Mouse (Mus musculus) hindbrain, embryonic 14.5 days (tissue): ENCODE data around the gene Pom121. TPM values are rescaled to one million over a fixed set of nuclear protein-coding genes. Genes with fewer than 3 reads are reported as not detected.
"Not testable (repeated sequence)": the region's sequence is repeated elsewhere in the genome, so short reads cannot be mapped to it uniquely, and the experiment has no call there.

Experiments
- ATAC-seq: fragments of 200-750 bp; cut with Nextera tagmentation; 2 replicates; pipeline ENCODE4 v1.8.0; 2017; ENCODE audit warnings: moderate number of reproducible peaks, mild to moderate bottlenecking, moderate TSS enrichment, moderate library complexity; ENCODE audit not compliant: low FRiP score
- DNase-seq: peaks from one replicate; pipeline ENCODE4 v3.0.0-alpha.2; 2015; ENCODE audit warnings: low spot score
- H3K27ac ChIP-seq: fragments of 300-500 bp; sonication (generic); 2 replicates; pipeline ENCODE4 v1.5.1; 2014; ENCODE audit warnings: mild to moderate bottlenecking, moderate library complexity
- H3K27me3 ChIP-seq: fragments of 300-500 bp; sonication (generic); 2 replicates; pipeline ENCODE4 v1.6.1; 2014; ENCODE audit warnings: mild to moderate bottlenecking, low read length, mixed read lengths; ENCODE audit not compliant: control insufficient read depth, insufficient read depth
- H3K36me3 ChIP-seq: fragments of 300-500 bp; sonication (generic); replicated peaks from 2 replicates; pipeline ENCODE4 v1.6.1; 2014; ENCODE audit not compliant: control insufficient read depth, insufficient read depth
- H3K4me1 ChIP-seq: fragments of 300-500 bp; sonication (generic); replicated peaks from 2 replicates; pipeline ENCODE4 v1.6.1; 2014; ENCODE audit warnings: antibody characterized with exemption, low read length, mixed read lengths; ENCODE audit not compliant: control insufficient read depth, insufficient read depth
- H3K4me2 ChIP-seq: fragments of 300-500 bp; sonication (generic); replicated peaks from 2 replicates; pipeline ENCODE4 v1.6.1; 2014; ENCODE audit warnings: mild to moderate bottlenecking, moderate library complexity
- H3K4me3 ChIP-seq: fragments of 300-500 bp; sonication (generic); replicated peaks from 2 replicates; pipeline ENCODE4 v1.5.1; 2014; ENCODE audit warnings: mild to moderate bottlenecking, low read length
- H3K9ac ChIP-seq: fragments of 300-500 bp; sonication (generic); 2 replicates; pipeline ENCODE4 v1.6.1; 2014
- H3K9me3 ChIP-seq: fragments of 300-500 bp; sonication (generic); 2 replicates; pipeline ENCODE4 v1.6.1; 2016; ENCODE audit warnings: low read length; ENCODE audit not compliant: control insufficient read depth
- WGBS: fragments of 180-500 bp; shearing (Covaris S2); extraction: QIAGEN DNeasy Blood & Tissue Kit; methylation state at CpG from one replicate; pipeline ENCODE4 v1.1.7; 2014; 5-methylcytosine and 5-hydroxymethylcytosine counted together
- polyA plus RNA-seq: library from polyadenylated mRNA; unstranded; fragments of >200 nt; fragmentation: Nextera tagmentation; extraction: Ambion mirVana; gene quantifications from 2 replicates; pipeline ENCODE4 v1.2.1, GENCODE M21; 2014

Pom121 gene
- polyA plus RNA-seq, 1 experiment from 2014 or later, result 12.7 TPM

DNA sequence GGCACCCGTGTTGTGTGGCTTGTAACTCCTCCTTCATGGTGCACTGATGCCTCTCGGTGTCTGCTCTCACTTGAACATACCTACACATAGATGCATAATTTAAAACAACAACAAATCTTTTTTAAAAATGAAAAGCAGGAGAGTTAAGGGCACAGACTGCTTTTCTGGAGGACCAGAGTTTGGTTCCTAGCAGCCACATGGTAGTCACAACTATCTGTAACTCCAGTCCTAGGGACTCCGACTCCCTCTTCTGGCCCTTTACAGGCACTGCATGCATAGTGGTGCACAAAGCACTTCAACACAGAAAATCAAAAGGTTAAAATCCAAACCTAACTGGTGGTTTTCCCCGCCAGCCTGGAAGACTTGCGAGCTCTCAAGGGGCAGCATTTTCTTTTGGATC is 20.7 kb downstream of the Pom121 start:
- Histone ChIP-seq H3K4me1 (peaks cover 13% of the 10 kb centered on the region), H3K36me3 (peaks cover 73% of the 10 kb centered on the region), H3K4me3 (no peak overlapping the region), H3K9me3 (no peaks in the 10 kb centered on the region), H3K27ac (no peak overlapping the region), H3K9ac (no peak overlapping the region), H3K27me3 (no peaks in the 10 kb centered on the region), H3K4me2 (no peak overlapping the region)
- DNase-seq (no peak), ATAC-seq (no peak)
- 94% methylated on average over 5 of the region's 5 CpGs for WGBS

DNA sequence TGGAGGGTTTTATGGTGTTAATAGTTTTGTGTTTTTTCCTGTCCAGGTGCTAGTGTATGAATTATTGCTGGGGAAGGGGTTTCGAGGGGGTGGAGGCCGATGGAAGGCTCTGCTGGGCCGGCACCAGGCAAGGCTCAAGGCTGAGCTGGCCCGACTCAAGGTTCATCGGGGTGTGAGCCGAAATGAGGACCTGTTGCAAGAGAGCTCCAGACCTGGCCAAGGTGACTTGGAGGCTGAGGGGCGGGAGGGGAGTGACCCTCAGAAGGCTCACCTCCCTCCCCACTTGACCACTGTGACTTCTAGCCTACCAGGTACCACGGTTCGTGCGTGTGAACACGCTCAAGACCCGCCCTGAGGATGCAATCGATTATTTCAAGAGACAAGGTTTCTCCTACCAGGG is 23.2 kb downstream of the Pom121 start:
- no peak overlapping the region for H3K4me2 ChIP-seq

DNA sequence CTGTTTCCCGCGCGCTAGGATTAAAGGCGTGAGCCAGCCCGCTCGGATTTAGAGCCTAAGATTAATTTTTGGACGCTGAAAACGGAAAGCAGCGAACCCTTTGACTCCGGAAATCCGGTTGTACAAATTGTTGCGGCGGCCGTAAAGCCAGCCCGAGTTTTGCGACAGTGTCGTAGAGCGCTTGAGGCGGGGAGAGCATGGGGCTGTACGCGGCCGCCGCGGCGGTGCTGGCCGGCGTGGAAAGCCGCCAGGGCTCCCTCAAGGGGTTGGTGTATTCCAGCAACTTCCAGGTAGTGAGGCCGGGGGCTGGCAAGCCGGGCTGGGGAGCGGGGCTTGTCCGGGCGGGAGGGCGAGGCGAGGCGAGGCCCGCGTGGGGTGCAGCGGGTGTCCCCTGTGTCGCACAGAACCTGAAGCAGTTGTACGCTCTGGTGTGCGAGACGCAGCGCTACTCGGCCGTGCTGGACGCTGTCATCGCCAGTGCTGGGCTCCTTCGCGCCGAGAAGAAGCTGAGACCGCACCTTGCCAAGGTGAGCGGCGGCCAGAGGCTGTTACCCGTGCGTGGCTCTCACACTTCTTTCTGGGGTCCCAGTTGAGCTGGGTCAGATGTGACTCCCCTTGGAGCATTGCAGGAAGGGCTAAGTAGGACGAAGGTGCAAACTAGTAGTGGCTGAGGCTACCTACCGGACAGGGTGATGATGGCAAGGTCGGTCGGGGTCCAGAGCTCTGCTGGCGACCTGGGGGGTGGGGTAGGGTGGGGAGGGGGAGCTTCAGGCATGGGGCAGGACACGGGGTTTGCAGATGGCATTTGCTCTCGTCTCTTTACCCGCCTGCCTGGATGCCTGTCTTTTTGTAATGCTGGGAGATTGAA is 24.3 kb downstream of the Pom121 start, which contains the start of gene Nsun5:
Nsun5 (plus strand) TSS at position 167 of the 868 bp plus-strand sequence.
- Histone ChIP-seq H3K4me3 (peak within 1 kb of the TSS; percentile 96), H3K9me3 (no peaks in the 10 kb centered on the region), H3K27me3 (no peaks in the 10 kb centered on the region), H3K4me1 (peaks cover 13% of the 10 kb centered on the region), H3K9ac (peak within 1 kb of the TSS; percentile 91), H3K4me2 (peak within 1 kb of the TSS; percentile 79), H3K36me3 (peaks cover 37% of the 10 kb centered on the region), H3K27ac (peak within 1 kb of the TSS; percentile 83)
- ATAC-seq (peak; percentile 78), DNase-seq (peak; percentile 100)
- under 1% methylated on average over 64 of the region's 64 CpGs for WGBS

More for the DNA sequence above, 23.2 kb downstream of the Pom121 start:
- Histone ChIP-seq H3K9ac (no peak overlapping the region), H3K4me1 (peaks cover 13% of the 10 kb centered on the region), H3K36me3 (peaks cover 49% of the 10 kb centered on the region), H3K4me3 (no peak overlapping the region), H3K27me3 (no peaks in the 10 kb centered on the region), H3K27ac (no peak overlapping the region), H3K9me3 (no peaks in the 10 kb centered on the region)
- 96% methylated on average over 13 of the region's 13 CpGs for WGBS
- DNase-seq, result no peak
- no peak for ATAC-seq

DNA sequence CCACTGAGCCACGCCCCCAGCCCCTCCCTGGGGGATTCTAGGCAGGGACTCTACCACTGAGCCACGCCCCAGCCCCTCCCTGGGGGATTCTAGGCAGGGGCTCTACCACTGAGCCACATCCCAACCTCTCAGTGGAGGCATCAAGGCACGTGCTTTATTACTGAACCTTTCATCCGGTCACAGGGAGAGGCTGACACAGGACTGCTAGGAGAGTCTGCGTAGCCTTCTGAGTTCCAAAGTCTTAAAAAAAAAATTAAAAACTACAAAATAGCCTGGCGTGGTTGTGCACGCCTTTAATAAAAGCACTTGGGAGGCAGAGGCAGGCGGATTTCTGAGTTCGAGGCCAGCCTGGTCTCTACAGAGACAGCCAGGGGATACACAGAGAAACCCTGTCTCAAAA is 25.1 kb downstream of the Pom121 start:
- not testable (repeated sequence) for H3K27me3 ChIP-seq, DNase-seq, H3K9me3 ChIP-seq
- 58% methylated on average over 9 of the region's 9 CpGs for WGBS
- Histone ChIP-seq H3K27ac (peak overlapping the region; percentile 83), H3K9ac (peak overlapping the region; percentile 91), H3K4me3 (peak overlapping the region; percentile 96), H3K4me1 (peaks cover 13% of the 10 kb centered on the region), H3K36me3 (peaks cover 29% of the 10 kb centered on the region), H3K4me2 (peak overlapping the region; percentile 79)
- ATAC-seq, result 0 out of 2 replicates have a peak, but pooled peaks have one; percentile 35

DNA sequence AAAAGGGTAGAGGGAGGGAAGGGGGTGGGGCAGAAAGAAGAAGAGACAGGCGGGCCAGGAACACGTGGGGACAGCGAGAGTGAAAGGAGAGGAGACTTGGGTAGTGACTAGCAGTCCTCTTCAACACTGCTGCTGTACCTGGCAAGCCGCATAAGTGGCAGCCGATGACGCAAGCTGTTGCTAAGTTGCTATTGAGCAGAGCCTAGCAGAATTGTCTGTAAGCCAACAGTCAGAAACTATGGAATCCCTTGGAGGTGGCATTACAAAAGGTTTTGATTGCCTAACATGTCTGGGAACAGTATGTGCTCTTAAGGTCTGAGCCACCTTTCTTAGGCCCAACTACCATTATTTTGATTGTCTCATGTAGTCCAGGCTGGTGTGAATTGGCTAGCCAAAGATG is 26.0 kb downstream of the Pom121 start:
- Histone ChIP-seq H3K4me2 (no peak overlapping the region), H3K27ac (no peak overlapping the region), H3K36me3 (peaks cover 20% of the 10 kb centered on the region), H3K9me3 (no peaks in the 10 kb centered on the region), H3K4me3 (no peak overlapping the region), H3K9ac (no peak overlapping the region), H3K4me1 (peaks cover 13% of the 10 kb centered on the region), H3K27me3 (no peaks in the 10 kb centered on the region)
- DNase-seq (no peak), ATAC-seq (no peak)
- 83% methylated on average over 6 of the region's 6 CpGs for WGBS

DNA sequence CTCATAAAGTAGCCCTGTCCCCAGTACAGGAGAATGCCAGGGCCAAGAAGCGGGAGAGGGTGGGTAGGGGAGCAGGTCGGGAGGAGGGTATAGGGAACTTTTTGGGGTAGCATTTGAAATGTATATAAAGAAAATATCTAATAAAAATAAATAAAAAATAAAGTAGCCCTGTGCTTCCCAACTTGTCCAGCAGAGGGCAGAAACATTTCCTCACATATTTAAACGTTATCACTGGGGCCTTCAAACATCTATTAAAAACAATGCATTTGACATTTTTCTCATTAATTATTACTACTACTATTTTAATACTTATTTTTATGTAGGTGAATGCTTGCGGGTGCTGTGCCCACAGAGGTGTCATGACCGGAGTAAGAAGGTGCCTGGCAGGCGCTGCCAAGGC is 26.5 kb downstream of the Pom121 start:
- Histone ChIP-seq H3K9me3 (no peaks in the 10 kb centered on the region), H3K4me3 (no peak overlapping the region), H3K27me3 (no peaks in the 10 kb centered on the region), H3K4me2 (no peak overlapping the region), H3K27ac (no peak overlapping the region), H3K36me3 (peaks cover 16% of the 10 kb centered on the region), H3K9ac (no peak overlapping the region), H3K4me1 (peaks cover 13% of the 10 kb centered on the region)
- WGBS, result 55% methylated on average over 6 of the region's 6 CpGs
- no peak for ATAC-seq
- peak; percentile 64 for DNase-seq

DNA sequence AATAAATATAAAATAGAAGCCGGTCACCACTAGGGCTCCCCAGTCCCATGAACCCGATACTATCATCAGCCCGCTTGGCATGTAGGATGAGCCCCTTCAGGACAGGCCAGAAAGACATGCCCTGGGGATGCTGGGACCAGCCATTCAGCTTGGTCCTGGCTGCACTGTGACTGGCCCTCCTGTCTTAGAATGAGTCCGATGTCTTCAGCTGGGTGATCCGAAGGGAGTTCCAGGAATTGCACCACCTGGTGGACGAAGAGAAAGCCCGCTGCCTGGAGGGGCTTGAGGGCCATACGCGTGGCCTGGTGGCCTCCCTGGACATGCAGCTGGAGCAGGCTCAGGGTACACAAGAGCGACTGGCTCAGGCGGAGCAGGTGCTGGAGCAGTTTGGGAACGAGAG is 30.8 kb downstream of the Pom121 start:
- H3K4me3 ChIP-seq, result no peak overlapping the region
- 0 out of 2 replicates have a peak, but pooled peaks have one; percentile 27 for ATAC-seq
- 28% methylated on average over 12 of the region's 12 CpGs for WGBS
- no peaks in the 10 kb centered on the region for H3K4me1 ChIP-seq
- H3K4me2 ChIP-seq, result no peak overlapping the region
- DNase-seq, result peak; percentile 30
- H3K9me3 ChIP-seq, result no peaks in the 10 kb centered on the region
- no peak overlapping the region for H3K9ac ChIP-seq
- H3K27me3 ChIP-seq, result no peaks in the 10 kb centered on the region
- H3K27ac ChIP-seq, result no peak overlapping the region
- H3K36me3 ChIP-seq, result no peaks in the 10 kb centered on the region

GRCm38 (mm10) chr5:135362572-135362971 is 31.8 kb downstream of the Pom121 start:
- DNase-seq (no peak), ATAC-seq (no peak)
- WGBS, result 90% methylated on average over 3 of the region's 3 CpGs

DNA sequence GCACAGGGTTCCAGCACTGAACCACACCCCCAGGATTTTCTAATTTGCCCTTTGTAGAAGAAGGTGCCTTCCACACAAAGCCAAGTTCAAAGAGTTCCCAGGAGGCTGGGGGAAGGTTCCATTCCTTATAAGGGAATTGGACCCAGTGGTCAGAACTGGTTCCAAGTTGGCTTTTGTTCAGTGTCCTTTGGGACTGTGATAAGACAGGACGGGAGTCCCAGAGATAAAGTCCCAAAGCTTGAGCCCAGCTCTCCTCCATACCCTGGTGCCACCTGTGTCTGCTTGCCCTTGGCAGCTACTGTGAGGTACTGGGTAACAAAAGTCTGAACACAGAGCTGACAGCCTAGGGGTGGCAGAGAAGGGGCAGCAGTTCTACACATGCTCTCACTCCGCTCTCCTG is 34.6 kb downstream of the Pom121 start:
- 94% methylated on average over 2 of the region's 2 CpGs for WGBS
- ATAC-seq, result no peak
- H3K36me3 ChIP-seq, result no peaks in the 10 kb centered on the region
- H3K9ac ChIP-seq, result no peak overlapping the region
- no peaks in the 10 kb centered on the region for H3K27me3 ChIP-seq
- no peak overlapping the region for H3K27ac ChIP-seq
- H3K4me2 ChIP-seq, result no peak overlapping the region
- no peaks in the 10 kb centered on the region for H3K4me1 ChIP-seq
- no peak for DNase-seq
- no peak overlapping the region for H3K4me3 ChIP-seq
- H3K9me3 ChIP-seq, result no peaks in the 10 kb centered on the region

More at GRCm38 (mm10) chr5:135362572-135362971, 31.8 kb downstream of the Pom121 start:
- H3K4me1 ChIP-seq, result no peaks in the 10 kb centered on the region
- H3K4me2 ChIP-seq, result no peak overlapping the region
- H3K4me3 ChIP-seq, result no peak overlapping the region
- H3K9ac ChIP-seq, result no peak overlapping the region
- H3K9me3 ChIP-seq, result no peaks in the 10 kb centered on the region
- no peaks in the 10 kb centered on the region for H3K36me3 ChIP-seq
- H3K27ac ChIP-seq, result no peak overlapping the region
- no peaks in the 10 kb centered on the region for H3K27me3 ChIP-seq
